8 mouse cellular contexts compared by ENCODE assay signal in genomic region chr1:193201383-193201778, GRCm38 (mm10). TPM values are rescaled to one million over a fixed set of nuclear protein-coding genes. Genes with fewer than 3 reads are reported as not detected.
DNase-seq lines count a peak whose midpoint lies in the region; ATAC-seq lines count a peak whose summit lies in the region.

Gene Traf3ip3 (minus strand): TSS chr1:193201703.

- no peak within 1 kb of the TSS for H3K9ac ChIP-seq in liver, embryonic 12.5 days

- H3K4me1 ChIP-seq in liver, embryonic 12.5 days = peaks cover 16% of the 10 kb centered on the region

- peak within 1 kb of the TSS; percentile 27 for H3K4me2 ChIP-seq in liver, embryonic 12.5 days

- peak; percentile 3 for DNase-seq in adrenal gland, adult 8-10 months
- DNase-seq in adrenal gland, postnatal 10 days = no peak
- DNase-seq in CD8-positive naive resting alpha-beta T cell, adult 2 months (ENCODE audit: low read depth in 2 of 2, low spot score in 2 of 2) = peak; percentile 82 to 85
- DNase-seq in neural tube, embryonic 10.5 days (ENCODE audit: extremely low spot score, low spot score) = no peak
- DNase-seq in right cerebral cortex, postnatal 14 days = no peak
- DNase-seq in frontal cortex, postnatal 14 days (ENCODE audit: low spot score in 2 of 2) = no peak

- peak; percentile 69 for ATAC-seq in liver, embryonic 12.5 days
- peak; percentile 93 for ATAC-seq in neutrophil, adult 5-6 weeks (ENCODE audit: extremely low read depth, insufficient number of reproducible peaks, low FRiP score, poor library complexity, severe bottlenecking)

- WGBS in liver, embryonic 12.5 days (ENCODE audit: insufficient replicate concordance) = 14% methylated on average over 5 of the region's 5 CpGs

- H3K27me3 ChIP-seq in liver, embryonic 12.5 days (replicated peaks) = no peaks in the 10 kb centered on the region

- H3K27ac ChIP-seq in liver, embryonic 12.5 days = peak within 1 kb of the TSS; percentile 46; the same call in 1 of the 2 replicates

- peak within 1 kb of the TSS; percentile 24 for H3K4me3 ChIP-seq in liver, embryonic 12.5 days

- H3K36me3 ChIP-seq in liver, embryonic 12.5 days = no peaks in the 10 kb centered on the region

- no peaks in the 10 kb centered on the region for H3K9me3 ChIP-seq in liver, embryonic 12.5 days (replicated peaks)

RNA-seq across cellular contexts. Expression of gene Traf3ip3, which starts in this region (rescaled TPM):
- 1 to 10 TPM; 1.6 to 3.9 (median 2.7) TPM for total RNA-seq in adrenal gland, adult 8-10 months (2022)
- 1 to 10 TPM; 9.1 to 9.3 TPM for total RNA-seq in adrenal gland, postnatal 10 days (2021)
- 7.0 and 8.6 TPM in 2 replicates for polyA plus RNA-seq in liver, embryonic 12.5 days (2016; fragmentation: Nextera tagmentation; extraction: Ambion mirVana)
- total RNA-seq in neutrophil, adult 5-6 weeks (2017) = 473 and 476 TPM in 2 replicates

Comparison
In these comparisons a context has a peak if more than half of its experiments do, and no peak if none do; other contexts are left out.
1. RNA of gene Traf3ip3 (total RNA-seq): 473 to 476 TPM in neutrophil, adult 5-6 weeks; 9.1 to 9.3 TPM in adrenal gland, postnatal 10 days and 1.6 to 3.9 TPM in adrenal gland, adult 8-10 months; every median in the first group is over 10 times any median in the second.
2. DNase-seq: peak in adrenal gland, adult 8-10 months (single experiment) and CD8-positive naive resting alpha-beta T cell, adult 2 months (2 of 2); none in adrenal gland, postnatal 10 days (single experiment), neural tube, embryonic 10.5 days (single experiment), right cerebral cortex, postnatal 14 days (single experiment) and frontal cortex, postnatal 14 days (0 of 2).